Mouse (Mus musculus) kidney, adult 2 months (tissue): ENCODE results near the gene Hfe. TPM values are rescaled to one million over a fixed set of nuclear protein-coding genes. Genes with fewer than 3 reads are reported as not detected.

Experiments
- DNase-seq: peaks from one replicate; pipeline ENCODE4 v3.0.0; 2021
- H3K27ac ChIP-seq: fragments of 200-500 bp; 2 replicates; pipeline ENCODE4 v1.5.1; 2012; ENCODE audit warnings: low read depth, low read length, control low read depth, inconsistent platforms; ENCODE audit not compliant: insufficient read depth
- H3K27me3 ChIP-seq: fragments of 200-500 bp; replicated peaks from 2 replicates; pipeline ENCODE4 v1.6.1; 2012; ENCODE audit warnings: mild to moderate bottlenecking, moderate library complexity, low read length, inconsistent platforms; ENCODE audit not compliant: control insufficient read depth, insufficient read depth
- H3K36me3 ChIP-seq: fragments of 200-500 bp; 2 replicates; pipeline ENCODE4 v1.6.1; 2012; ENCODE audit warnings: mild to moderate bottlenecking, moderate library complexity, low read length, inconsistent platforms; ENCODE audit not compliant: control insufficient read depth, insufficient read depth
- H3K4me1 ChIP-seq: fragments of 200-500 bp; 2 replicates; pipeline ENCODE4 v1.6.1; 2011; ENCODE audit warnings: low read length; ENCODE audit not compliant: control insufficient read depth, insufficient read depth
- H3K4me3 ChIP-seq: fragments of 200-500 bp; 2 replicates; pipeline ENCODE4 v1.5.1; 2011; ENCODE audit warnings: mild to moderate bottlenecking, low read depth, low read length, control low read depth; ENCODE audit not compliant: insufficient read depth
- CTCF ChIP-seq: fragments of 200-500 bp; conservative IDR thresholded peaks from 2 replicates; pipeline ENCODE4 v1.5.1; 2011; ENCODE audit warnings: low read depth, mild to moderate bottlenecking, control low read depth, low read length, moderate library complexity, mixed read lengths; ENCODE audit not compliant: insufficient read depth, insufficient read length
- POLR2A ChIP-seq: fragments of 200-500 bp; IDR thresholded peaks from one replicate; pipeline ENCODE4 v1.6.1; 2011; ENCODE audit warnings: low read depth, low read length, control low read depth
- WGBS: fragments of 180-500 bp; shearing (Covaris S2); methylation state at CpG from one replicate; pipeline ENCODE4 v1.1.7; 2018; 5-methylcytosine and 5-hydroxymethylcytosine counted together
- polyA plus RNA-seq: library from polyadenylated mRNA; depleted of rRNA; stranded (reverse); fragments of >200 nt; gene quantifications from 2 replicates; pipeline ENCODE4 v1.2.3, GENCODE M21; 2012

The Hfe gene
- polyA plus RNA-seq, 1 experiment, result 21.4 TPM

DNA sequence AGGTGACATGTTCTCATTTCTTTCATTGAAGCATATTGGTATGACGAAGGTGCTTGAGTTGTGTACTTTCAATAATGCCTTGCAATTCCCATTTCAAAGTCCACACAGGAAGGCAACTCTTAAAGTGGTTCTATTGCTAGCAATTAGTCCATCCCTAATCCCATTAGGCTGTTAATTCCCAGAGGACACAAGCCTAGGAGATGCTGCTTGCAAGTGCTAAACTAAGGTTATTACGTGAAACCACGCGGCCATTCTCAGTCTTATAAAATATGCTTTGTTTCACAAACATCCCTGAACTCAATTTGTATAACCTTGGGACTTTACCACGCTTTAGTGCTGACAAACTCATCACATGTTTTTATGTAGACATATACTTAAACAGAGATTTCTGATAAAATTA is 26.4 kb upstream of the Hfe start:
- Histone ChIP-seq H3K4me3 (no peak overlapping the region), H3K36me3 (peaks cover 3% of the 10 kb centered on the region; the same call in 1 of the 2 replicates), H3K27me3 (no peaks in the 10 kb centered on the region), H3K4me1 (peaks cover 2% of the 10 kb centered on the region; the same call in 1 of the 2 replicates), H3K27ac (no peak overlapping the region)
- TF ChIP-seq CTCF (no peak), POLR2A (no peak)
- DNase-seq, result no peak
- 87% methylated on average over 5 of the region's 5 CpGs for WGBS

DNA sequence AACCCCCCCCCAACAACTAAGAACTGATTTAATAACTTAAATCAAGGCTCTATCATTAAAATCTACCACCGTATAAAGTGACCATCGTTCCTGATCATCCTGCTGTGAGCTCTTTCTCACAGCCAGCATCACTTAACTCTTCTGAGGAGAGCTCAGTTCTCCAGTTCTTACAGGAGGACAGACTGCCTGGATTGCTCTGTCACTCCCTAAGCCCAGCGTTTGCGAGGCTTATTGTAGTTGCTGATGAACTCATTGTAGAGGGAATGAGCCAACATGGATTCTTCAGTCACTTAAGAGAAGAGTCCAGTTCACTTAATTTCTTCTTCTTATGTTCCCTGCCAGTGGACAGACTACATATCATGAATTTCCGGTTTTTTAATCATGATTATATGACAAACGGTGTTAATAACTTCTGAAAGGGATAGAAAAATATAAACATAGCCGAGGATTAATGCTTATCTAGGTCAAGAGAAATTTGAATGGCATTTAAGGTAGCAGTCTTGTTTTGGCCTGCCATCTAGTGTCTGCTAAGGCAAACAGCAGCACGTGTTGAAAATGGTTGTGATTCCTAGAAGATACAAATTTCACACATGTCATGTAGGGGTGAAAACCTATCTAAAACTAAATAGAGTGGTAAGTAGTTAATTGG is 21.6 kb upstream of the Hfe start:
- peak; percentile 60 for DNase-seq
- no peak overlapping the region for H3K4me3 ChIP-seq
- TF ChIP-seq POLR2A (no peak), CTCF (peak; percentile 30; the same call in 1 of the 2 replicates)

DNA sequence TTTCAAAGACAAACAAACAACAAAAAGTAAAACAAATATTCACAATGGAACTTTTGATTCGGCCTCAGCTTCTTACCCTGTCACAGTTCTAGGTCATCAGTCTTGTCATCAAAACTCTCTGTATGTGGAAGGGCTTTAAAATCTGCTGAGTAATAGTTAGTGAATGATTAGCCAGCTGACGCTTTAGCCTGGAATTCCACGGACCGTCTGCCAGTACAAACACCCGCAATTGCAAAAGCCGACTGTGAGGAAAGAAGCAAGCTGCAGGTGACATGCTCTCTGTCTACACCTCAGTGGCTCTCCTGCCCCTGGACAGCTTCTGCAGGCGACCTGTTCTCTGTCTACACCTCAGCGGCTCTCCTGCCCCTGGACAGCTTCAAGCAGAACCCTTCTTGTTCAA is 19.8 kb upstream of the Hfe start:
- 12% methylated on average over 8 of the region's 8 CpGs for WGBS
- Histone ChIP-seq H3K4me1 (0 out of 2 replicates have a peak, but pooled peaks cover 3% of the 10 kb centered on the region), H3K27ac (peak overlapping the region; percentile 76; the same call in 1 of the 2 replicates), H3K36me3 (no peaks in the 10 kb centered on the region), H3K27me3 (no peaks in the 10 kb centered on the region), H3K4me3 (no peak overlapping the region)
- TF ChIP-seq POLR2A, result no peak
- DNase-seq, result peak; percentile 93

More for the DNA sequence above, 21.6 kb upstream of the Hfe start:
- Histone ChIP-seq H3K4me1 (0 out of 2 replicates have a peak, but pooled peaks cover 3% of the 10 kb centered on the region), H3K27me3 (no peaks in the 10 kb centered on the region), H3K27ac (no peak overlapping the region), H3K36me3 (no peaks in the 10 kb centered on the region)
- WGBS, result 23% methylated on average over 8 of the region's 8 CpGs

DNA sequence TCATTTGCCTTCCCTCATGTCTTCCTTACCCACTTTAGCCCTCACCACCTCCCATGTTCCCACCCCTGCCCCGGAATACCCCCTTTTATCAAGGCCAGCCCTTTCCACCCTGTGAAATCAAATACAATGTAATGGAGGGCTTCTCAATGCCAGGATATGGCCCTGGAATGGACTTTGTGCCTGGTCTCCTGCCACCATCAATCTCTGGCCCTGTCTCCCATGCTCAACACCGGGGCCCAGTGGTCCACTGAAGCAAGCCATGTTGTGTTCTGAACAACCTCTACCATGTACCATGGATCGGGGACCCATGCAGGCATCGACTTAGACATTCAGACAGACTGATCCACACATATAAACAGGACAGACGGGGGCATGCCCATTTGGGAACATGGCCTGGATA is 19.1 kb upstream of the Hfe start:
- Histone ChIP-seq H3K4me3 (no peak overlapping the region), H3K36me3 (no peaks in the 10 kb centered on the region), H3K27me3 (no peaks in the 10 kb centered on the region), H3K4me1 (peaks cover 7% of the 10 kb centered on the region; the same call in 1 of the 2 replicates), H3K27ac (no peak overlapping the region)
- 92% methylated on average over 5 of the region's 5 CpGs for WGBS
- TF ChIP-seq POLR2A (no peak), CTCF (no peak)
- DNase-seq, result no peak

DNA sequence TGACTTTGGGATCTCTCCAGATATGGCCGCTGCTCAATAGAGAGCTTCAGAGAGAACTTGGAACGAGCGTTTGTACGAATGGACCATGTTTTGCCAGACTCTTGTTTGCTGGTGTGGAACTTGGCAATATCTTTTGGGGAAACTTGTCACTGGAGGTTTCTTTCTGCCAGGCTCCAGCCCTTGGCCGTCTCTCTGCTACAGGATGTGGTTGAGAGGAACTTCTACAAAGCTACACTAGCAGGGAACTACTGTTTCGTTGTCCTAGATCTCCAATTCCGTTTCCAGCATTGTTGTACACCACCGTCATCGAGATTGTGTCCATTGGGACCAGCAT is 18.5 kb upstream of the Hfe start:
- no peak for TF ChIP-seq POLR2A
- no peak for TF ChIP-seq CTCF
- Histone ChIP-seq H3K36me3 (no peaks in the 10 kb centered on the region), H3K4me3 (no peak overlapping the region), H3K27me3 (no peaks in the 10 kb centered on the region), H3K4me1 (peaks cover 7% of the 10 kb centered on the region; the same call in 1 of the 2 replicates), H3K27ac (no peak overlapping the region)
- DNase-seq, result no peak
- WGBS, result 77% methylated on average over 9 of the region's 9 CpGs

DNA sequence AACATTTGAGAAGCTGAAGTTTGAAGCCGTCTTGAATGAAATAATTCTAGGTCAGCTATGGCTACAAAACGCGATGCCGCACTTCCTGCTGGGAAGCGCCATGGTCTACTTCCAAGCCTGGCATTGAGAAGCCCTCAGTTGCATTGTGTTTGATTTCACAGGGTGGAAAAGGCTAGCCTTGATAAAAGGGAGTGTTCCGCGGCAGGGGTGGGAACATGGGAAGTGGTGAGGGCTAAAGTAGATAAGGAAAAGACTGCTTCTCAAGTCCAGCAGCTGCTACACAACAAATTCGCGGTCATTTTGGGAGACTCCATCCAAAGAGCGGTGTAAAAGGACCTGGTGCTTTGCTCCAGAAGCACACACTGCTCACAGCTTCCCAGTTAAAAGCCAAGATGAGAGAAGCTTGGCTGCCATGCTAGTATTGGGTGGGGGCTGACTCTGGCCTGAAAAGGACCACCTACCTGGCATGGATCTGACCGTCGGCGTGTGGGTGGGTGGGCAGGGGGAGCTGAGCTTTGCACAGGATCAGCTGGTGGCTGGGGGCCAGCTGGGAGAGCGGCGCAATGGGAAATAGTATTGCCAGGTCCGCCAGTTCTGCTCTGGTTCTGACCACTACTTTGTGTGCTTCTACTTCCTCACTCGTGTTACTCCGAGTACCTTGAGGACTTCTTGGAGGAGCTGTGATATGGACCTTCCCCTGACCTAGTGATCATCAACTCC is 18.0 kb upstream of the Hfe start:
- Histone ChIP-seq H3K36me3 (no peaks in the 10 kb centered on the region), H3K4me1 (peaks cover 7% of the 10 kb centered on the region; the same call in 1 of the 2 replicates), H3K27me3 (no peaks in the 10 kb centered on the region), H3K4me3 (no peak overlapping the region), H3K27ac (no peak overlapping the region)
- no peak for DNase-seq
- TF ChIP-seq POLR2A, result no peak
- no peak for TF ChIP-seq CTCF
- 92% methylated on average over 18 of the region's 18 CpGs for WGBS

DNA sequence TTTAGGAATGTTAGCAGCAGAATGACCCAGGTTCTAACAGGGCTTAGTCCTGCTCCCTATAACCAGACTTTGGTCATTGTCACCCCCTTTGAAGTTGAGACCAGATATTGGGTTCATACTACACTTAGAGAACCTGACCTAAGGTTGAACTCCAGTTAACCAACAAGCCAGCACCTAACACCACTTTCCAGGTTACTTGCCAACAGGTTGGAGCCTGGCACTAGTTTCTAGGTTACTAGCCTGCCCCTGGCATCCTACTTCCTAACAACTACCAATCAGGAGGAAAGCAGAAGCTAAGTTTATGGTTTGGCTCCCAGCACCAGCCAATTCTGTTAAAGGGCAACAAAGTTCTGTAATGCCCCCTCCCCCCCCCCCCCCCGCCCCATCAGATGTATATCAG is 14.6 kb upstream of the Hfe start:
- peak; percentile 29 for DNase-seq
- Histone ChIP-seq H3K4me1 (peaks cover 7% of the 10 kb centered on the region; the same call in 1 of the 2 replicates), H3K36me3 (no peaks in the 10 kb centered on the region), H3K27me3 (no peaks in the 10 kb centered on the region), H3K4me3 (no peak overlapping the region), H3K27ac (no peak overlapping the region)
- TF ChIP-seq POLR2A (no peak), CTCF (no peak)
- WGBS, result 61% methylated on average over 1 of the region's 1 CpGs
